Mouse (Mus musculus) megakaryocyte, embryonic 14.5 days (primary cell): Measurements from ENCODE around the gene Hnf1a. TPM values are rescaled to one million over a fixed set of nuclear protein-coding genes. Genes with fewer than 3 reads are reported as not detected.

Source experiments
- H3K27me3 ChIP-seq: replicated peaks from 2 replicates; pipeline ENCODE3; 2012; ENCODE audit warnings: inconsistent platforms
- H3K36me3 ChIP-seq: replicated peaks from 2 replicates; pipeline ENCODE3; 2012; ENCODE audit warnings: low read length, inconsistent platforms, mixed read lengths
- H3K4me1 ChIP-seq: 2 replicates; pipeline ENCODE4 v1.6.1; 2012; ENCODE audit warnings: inconsistent platforms
- H3K4me3 ChIP-seq: replicated peaks from 2 replicates; pipeline ENCODE3; 2012; ENCODE audit warnings: moderate library complexity, mild to moderate bottlenecking, inconsistent platforms
- H3K9me3 ChIP-seq: 2 replicates; pipeline ENCODE4 v1.6.1; 2012; ENCODE audit warnings: inconsistent platforms
- FLI1 ChIP-seq: IDR thresholded peaks from 2 replicates; pipeline ENCODE4 v1.6.1; 2012; ENCODE audit warnings: low read length, inconsistent platforms, mixed read lengths
- GATA1 ChIP-seq: IDR thresholded peaks from 3 replicates; pipeline ENCODE4 v1.6.1; 2012; ENCODE audit warnings: mixed read lengths, low read length, inconsistent platforms, borderline replicate concordance
- polyA plus RNA-seq: library from polyadenylated mRNA; stranded (reverse); fragments of >175 nt; gene quantifications from 2 replicates; pipeline ENCODE4 v1.2.3, GENCODE M21; 2012; ENCODE audit warnings: low replicate concordance; ENCODE audit not compliant: insufficient read depth

Gene Hnf1a
- polyA plus RNA-seq, 1 experiment = not detected

DNA sequence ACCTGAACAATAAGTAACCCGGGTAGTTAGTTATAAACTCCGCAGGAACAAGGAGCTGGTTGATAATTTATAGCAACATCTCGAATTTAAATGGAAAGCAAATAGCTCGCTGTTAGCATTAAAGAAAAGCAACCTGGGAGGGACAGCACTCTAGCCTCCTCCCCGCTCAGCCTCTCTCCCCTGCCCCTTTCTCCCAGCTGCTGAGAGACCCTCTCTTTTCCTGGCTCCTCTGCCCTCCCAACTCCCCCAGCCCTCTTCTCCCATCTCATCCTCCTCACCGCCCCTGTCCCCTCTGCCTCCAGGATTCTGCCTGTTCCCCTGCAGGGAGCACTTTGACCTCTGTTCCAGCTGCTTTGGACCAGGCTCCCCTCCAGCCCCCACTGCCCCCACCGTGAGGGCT is 2.2 kb downstream of the Hnf1a start:
- Histone ChIP-seq H3K9me3 (no peaks in the 10 kb centered on the region), H3K4me3 (no peak overlapping the region), H3K27me3 (peaks cover 56% of the 10 kb centered on the region), H3K36me3 (no peaks in the 10 kb centered on the region), H3K4me1 (peaks cover 28% of the 10 kb centered on the region)
- no peak for TF ChIP-seq GATA1
- TF ChIP-seq FLI1 = no peak

DNA sequence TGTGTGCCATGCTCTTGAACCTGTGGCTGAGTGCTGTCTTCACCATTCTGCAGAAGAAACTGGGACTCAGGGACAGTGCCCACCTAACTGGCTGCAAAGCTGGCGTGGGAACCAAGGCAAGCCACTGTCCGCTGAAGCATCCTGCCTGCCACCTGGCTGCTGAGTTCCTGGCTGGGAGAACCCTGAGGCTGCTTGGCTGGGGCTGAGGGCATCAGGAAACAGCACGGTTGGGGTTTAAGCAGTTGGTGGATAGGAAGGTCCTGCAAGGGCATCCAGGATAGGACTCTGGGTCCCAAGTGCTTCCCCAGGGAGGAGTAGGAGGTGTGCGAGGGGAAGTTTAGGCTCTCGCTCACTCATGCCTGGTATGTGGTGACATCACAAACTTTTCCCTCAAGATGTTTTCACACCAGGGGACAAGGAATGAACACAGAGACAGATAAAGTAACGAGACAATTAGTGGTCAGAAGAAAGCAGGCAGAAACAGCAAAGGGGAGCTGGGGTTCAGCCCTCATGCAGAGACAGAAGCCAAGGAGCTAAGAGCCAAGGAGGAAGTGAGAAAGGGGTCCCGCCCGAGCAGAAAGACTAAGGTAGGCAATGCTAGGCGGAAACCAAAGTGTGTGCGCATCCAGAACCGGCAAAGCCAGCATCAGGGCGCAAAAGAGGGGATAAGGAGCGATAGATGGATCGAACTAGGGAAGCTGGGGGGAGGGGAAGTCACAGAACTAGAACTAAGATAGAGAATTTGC is 3.2 kb downstream of the Hnf1a start:
- TF ChIP-seq GATA1 = no peak
- no peak for TF ChIP-seq FLI1
- no peaks in the 10 kb centered on the region for H3K36me3 ChIP-seq
- H3K4me1 ChIP-seq = peaks cover 25% of the 10 kb centered on the region

DNA sequence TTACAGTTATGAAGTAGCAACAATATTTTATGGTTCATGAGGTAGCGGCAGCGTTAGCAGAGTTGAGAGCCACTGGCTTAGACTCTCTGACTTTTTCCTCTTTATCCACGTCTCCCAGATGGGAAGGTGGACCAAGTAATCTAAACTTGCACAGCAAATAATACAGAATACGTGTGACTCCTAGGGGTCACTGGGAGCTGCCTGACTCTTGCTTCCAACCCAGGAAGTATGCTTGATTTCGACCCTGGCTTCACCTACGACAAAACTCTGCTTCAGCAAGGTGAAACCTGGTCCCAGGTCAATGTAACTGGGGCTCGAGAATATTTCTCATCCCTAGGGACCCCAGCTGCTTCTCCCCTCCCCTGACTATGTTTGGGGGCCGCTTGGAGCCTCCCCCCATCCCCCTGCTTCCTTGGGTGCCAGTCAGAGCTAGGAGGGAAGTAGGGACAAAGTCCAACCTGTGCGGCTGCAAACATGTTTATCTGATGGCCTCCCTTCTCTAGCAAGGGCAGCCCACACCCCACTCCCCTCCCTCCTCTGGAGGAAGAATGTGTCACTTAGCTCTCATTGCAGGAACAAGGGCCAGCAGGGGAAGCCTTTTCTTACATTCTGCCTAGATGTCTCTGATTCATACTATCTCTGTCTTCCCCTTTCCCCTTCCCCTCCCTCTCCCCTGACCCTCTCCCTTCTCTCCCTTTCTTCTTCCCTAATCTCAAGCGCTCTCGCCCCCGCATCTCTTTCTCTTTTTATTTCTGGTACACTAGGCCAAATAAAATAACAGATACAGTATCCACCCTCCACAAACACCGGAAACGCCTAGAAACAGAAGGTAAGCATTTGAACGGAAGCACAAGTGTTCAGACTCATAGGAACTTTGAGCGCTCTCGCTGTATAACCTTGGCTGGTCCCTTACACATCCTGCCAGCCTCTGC is 5.7 kb downstream of the Hnf1a start:
- Histone ChIP-seq H3K27me3 (peaks cover 55% of the 10 kb centered on the region), H3K4me3 (no peak overlapping the region), H3K36me3 (no peaks in the 10 kb centered on the region), H3K4me1 (peaks cover 25% of the 10 kb centered on the region), H3K9me3 (no peaks in the 10 kb centered on the region)
- TF ChIP-seq GATA1 = no peak
- TF ChIP-seq FLI1 = no peak

More for the DNA sequence above, 3.2 kb downstream of the Hnf1a start:
- Histone ChIP-seq H3K27me3 (peaks cover 57% of the 10 kb centered on the region), H3K9me3 (no peaks in the 10 kb centered on the region), H3K4me3 (no peak overlapping the region)

DNA sequence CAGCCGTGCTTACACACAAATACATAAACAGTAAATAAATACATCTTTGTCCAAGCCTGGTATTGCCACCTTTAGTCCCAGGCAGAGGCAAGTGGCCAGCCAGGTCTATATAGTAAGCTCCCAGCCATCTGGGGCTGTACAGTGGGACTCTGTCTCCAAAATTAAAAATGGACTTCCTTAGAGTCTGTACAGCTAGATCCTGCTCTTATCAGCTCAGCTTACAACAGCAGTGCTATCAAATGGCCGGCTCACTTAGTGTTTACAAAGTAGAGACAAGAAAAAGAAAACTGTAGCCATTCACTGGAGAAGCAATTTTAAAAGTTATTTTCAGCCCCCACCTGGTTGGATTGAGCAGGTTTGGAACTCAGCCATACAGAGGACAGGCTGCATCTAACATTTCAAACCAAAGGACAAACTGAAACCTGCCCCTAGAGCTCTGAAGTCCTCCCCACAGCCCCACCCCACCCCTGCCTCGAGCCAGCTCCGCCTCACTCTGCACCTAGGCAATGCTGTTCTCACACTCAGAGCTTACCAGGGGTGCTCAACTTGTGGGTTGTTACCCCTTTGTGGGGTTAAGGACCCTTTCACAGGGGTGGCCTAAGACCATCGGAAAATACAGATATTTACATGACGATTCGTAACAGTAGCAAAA is 6.5 kb downstream of the Hnf1a start:
- Histone ChIP-seq H3K9me3 (no peaks in the 10 kb centered on the region), H3K36me3 (no peaks in the 10 kb centered on the region), H3K27me3 (peaks cover 53% of the 10 kb centered on the region), H3K4me1 (peaks cover 25% of the 10 kb centered on the region), H3K4me3 (peak overlapping the region; percentile 50)
- TF ChIP-seq FLI1 (no peak), GATA1 (no peak)

DNA sequence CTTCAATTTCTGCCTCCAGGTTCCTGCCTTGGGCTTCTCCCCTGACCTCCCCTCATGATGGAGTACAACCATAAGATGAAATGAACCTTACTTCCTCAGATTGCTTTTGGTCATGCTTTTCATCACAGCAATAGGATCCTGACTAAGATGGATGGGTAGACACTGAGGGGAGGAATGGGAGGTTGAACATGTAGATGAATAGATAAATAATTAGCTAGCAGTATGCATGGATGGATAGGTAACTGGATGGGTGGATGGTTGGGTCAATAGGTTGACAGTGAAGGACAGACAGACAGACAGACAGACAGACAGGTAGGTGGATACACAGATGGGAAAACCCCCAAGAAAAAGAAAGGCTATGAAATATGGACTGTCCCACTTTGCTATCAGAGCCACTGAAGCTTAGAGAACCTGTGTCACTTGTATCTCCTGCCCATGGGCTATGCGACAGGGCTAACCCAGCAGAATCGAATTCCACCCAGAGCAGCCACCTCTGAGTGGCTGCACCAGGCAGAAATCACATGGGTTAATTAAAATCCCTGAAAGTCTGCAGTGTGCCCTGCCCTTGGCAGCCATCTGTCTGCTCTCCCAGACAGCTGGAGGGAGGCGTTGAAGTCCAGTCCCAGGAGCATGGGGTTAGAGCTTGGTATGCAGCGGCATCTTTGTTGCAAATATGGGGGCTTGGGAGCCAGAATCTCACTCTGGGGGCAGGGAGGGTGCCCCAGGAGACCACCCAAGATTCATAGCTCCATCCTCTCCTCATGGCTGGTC is 9.1 kb downstream of the Hnf1a start:
- Histone ChIP-seq H3K4me1 (peaks cover 15% of the 10 kb centered on the region), H3K36me3 (no peaks in the 10 kb centered on the region), H3K4me3 (no peak overlapping the region), H3K27me3 (peaks cover 29% of the 10 kb centered on the region), H3K9me3 (no peaks in the 10 kb centered on the region)
- TF ChIP-seq FLI1 = no peak

DNA sequence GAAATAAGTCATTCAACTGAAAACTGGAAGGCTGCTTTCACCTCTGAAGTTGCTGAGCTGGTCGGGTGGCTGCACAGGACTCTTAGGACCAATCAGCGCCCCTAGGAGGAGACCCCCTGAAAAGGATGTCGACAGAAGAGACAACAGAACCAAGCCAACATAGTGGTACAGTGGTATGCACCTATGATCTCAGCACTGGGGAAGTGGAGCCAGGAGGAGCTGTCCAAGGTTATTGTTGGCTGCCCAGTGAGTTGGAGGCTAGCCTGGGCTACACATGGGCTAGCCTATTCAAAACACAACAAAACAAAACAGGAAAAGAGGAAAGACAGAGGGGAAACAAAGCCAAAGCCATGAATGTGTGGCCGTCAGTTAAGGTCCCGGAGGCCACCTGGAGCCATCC is 12.8 kb downstream of the Hnf1a start:
- peaks cover 35% of the 10 kb centered on the region for H3K27me3 ChIP-seq
- H3K36me3 ChIP-seq = no peaks in the 10 kb centered on the region
- TF ChIP-seq FLI1 (no peak), GATA1 (no peak)
- H3K4me3 ChIP-seq = no peak overlapping the region
- no peaks in the 10 kb centered on the region for H3K4me1 ChIP-seq
- H3K9me3 ChIP-seq = no peaks in the 10 kb centered on the region

DNA sequence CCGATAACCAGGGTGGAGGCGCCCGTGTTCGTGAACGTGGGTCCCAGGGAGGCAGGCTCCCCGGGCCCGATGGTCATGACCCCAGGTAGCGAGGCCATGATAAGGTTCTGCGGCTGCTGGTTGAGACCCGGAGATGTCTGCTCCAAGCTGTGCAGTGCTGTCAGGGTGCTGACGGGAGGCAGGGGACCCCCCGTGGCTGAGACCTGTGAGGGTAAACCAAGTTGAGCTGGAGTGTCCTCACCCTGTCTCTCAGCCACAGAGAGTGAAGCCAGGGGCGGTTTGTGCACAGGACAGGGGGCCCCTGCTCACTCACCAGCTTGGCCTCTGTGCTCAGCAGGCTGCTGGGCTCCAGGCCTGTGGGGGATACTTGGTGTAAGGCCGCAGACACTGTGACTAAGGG is 17.6 kb downstream of the Hnf1a start:
- H3K27me3 ChIP-seq = peaks cover 30% of the 10 kb centered on the region
- TF ChIP-seq FLI1 (no peak), GATA1 (no peak)
- no peaks in the 10 kb centered on the region for H3K9me3 ChIP-seq
- H3K36me3 ChIP-seq = peaks cover 19% of the 10 kb centered on the region
- H3K4me3 ChIP-seq = no peak overlapping the region
- peaks cover 22% of the 10 kb centered on the region for H3K4me1 ChIP-seq

DNA sequence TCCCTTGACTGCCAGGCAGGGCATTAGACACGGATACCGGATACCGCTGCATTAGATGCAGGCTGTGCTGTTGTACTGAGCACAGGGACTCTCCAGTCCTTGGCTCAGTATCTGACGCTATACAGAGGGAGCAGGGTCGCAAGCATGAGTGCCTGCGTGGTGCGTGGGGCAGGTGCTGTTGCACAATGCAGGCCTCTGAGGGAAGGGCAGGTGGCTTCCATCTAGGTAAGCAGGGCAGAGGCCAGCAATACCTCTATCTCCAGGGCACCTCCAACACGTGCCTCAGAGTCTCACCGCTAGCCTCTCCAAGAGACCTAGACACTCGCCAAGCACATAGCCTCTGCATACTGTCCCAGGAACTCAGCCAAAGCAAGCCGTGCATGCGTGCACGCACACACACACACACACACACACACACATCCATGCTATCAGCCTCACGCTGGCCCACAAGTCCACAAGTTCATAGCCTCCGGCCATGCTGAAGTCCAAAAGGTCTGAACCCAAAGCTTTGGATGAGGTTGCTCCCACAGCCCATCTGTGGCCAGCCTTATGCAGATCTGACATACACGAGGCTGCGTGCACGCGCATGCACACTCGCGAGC is 19.5 kb downstream of the Hnf1a start:
- H3K9me3 ChIP-seq = no peaks in the 10 kb centered on the region
- peaks cover 39% of the 10 kb centered on the region for H3K36me3 ChIP-seq
- H3K4me3 ChIP-seq = peak overlapping the region; percentile 31
- H3K27me3 ChIP-seq = peaks cover 30% of the 10 kb centered on the region
- peaks cover 22% of the 10 kb centered on the region for H3K4me1 ChIP-seq
- TF ChIP-seq FLI1 (no peak), GATA1 (no peak)

DNA sequence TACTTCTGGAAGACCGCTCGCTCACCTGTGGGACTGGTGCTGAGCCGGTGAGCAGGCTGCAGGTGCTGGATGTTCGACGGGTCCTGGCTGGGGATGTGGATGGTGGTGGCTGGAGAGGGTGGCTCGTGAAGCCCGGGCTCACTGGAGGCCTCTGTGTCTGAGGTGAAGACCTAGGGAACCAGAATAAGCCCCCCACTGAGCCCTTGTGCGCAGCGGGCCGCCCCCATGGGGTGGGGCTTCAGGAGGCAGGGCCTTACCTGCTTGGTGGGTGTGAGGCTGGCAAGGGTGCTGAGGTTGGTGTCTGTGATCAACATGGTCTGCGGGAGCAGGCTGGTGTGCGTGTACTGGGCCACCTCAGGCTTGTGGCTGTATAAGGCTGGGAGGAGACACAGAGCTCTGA is 20.2 kb downstream of the Hnf1a start:
- H3K4me1 ChIP-seq = peaks cover 22% of the 10 kb centered on the region
- TF ChIP-seq GATA1 (no peak), FLI1 (no peak)
- no peaks in the 10 kb centered on the region for H3K9me3 ChIP-seq
- no peak overlapping the region for H3K4me3 ChIP-seq
- H3K27me3 ChIP-seq = peaks cover 26% of the 10 kb centered on the region
- H3K36me3 ChIP-seq = peaks cover 46% of the 10 kb centered on the region
